Mouse (Mus musculus) neural tube, embryonic 10.5 days (tissue): ENCODE data around the gene Tmem104.

Experiments used
- DNase-seq: peaks from one replicate; pipeline ENCODE4 v3.0.0-alpha.2; 2017; ENCODE audit warnings: low spot score; ENCODE audit errors: extremely low spot score

Gene Tmem104

DNA sequence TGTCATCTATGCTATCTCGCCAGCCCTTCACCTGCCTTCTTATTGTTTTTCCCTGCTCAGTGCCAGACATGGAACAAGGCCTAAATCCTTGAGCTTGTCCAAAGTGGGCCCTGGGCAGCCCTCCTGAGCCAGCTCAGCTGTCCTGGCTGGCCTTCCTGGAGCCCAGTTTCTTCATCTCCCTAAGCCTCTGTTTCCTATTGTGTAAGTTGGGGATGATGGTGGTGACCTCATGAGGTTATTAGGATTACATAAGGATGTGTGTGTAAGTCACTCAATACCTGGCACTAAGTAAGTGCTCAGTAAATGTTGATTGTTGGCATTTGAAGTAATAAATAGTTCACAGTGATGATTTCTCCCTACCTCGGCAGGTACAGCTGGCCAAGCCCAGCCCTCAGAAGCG lies 20.5 kb upstream of the Tmem104 start:
- DNase-seq: no peak

DNA sequence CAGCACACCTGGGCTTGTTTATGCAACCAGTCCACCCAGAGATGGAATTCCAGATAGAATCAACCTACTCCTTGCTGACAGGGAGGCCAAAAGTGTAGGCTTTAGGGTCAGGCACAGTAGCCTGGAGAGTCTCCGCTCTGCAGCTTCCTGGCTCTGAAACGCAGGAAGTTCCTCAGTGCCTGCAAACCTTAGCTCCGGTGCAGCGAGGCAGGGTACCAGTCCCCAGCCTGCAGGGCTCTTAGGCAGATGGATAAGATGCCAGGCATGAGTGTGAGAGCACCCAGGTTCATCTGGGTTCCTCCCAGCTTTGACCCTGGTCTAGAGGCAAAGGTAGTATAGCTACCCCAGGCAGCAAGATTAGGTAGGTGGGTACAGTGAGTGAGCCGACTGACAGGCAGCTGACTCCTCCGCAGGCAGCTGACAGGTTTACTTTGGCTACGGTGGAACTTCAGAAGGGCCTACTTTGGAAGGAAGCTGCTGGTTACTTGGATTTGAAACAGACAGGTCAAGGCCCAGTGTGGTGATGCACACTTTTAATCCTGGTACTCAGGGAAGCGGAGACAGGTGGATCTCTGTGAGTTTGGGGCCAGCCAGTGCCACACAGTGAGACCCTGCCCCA lies 19.5 kb upstream of the Tmem104 start:
- no peak for DNase-seq

DNA sequence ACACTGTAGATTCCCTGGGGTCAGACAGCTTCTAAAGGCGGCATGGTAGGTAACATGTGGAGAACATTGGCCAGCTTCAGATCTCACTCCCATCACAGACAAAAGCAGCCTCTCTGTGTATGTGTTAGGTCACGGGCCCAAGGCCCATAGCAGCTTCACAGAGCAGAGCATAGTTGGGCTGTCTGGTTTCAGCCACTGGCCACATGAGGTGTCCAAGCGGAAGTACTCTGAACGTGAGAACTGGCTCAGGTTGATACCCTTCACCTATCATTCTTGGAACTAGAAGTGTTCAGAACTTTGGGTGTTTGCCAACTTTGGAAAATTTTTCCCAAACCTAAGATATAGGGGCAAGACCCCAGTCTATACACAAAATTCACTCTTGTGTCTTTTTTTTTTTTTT lies 17.9 kb upstream of the Tmem104 start:
- no peak for DNase-seq

- DNase-seq: no peak
Observed at GRCm38 (mm10) chr11:115171125-115171524, 16.2 kb upstream of the Tmem104 start.

DNA sequence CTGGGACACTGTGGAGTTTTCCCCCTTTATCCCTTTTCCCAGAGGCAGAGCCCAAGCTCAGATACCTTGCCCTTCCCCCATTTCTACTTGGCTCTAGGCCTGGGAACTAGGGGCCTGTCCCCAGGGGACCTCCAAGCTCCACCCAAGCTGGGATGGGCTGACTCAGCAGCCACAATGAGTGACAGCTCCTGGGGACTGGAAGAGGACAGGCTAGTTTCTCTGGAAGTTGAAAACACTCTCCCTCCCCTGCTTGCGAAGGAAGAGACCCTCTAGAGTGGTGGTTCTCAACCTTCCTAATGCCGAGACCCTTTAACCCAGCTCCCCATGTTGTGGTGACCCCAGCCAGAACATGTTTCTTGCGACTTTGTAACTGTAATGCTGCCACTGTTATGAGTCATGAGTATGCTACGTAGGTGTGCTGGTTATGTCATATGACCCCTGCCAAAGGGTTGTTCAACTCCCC lies 14.4 kb upstream of the Tmem104 start:
- DNase-seq: no peak

DNA sequence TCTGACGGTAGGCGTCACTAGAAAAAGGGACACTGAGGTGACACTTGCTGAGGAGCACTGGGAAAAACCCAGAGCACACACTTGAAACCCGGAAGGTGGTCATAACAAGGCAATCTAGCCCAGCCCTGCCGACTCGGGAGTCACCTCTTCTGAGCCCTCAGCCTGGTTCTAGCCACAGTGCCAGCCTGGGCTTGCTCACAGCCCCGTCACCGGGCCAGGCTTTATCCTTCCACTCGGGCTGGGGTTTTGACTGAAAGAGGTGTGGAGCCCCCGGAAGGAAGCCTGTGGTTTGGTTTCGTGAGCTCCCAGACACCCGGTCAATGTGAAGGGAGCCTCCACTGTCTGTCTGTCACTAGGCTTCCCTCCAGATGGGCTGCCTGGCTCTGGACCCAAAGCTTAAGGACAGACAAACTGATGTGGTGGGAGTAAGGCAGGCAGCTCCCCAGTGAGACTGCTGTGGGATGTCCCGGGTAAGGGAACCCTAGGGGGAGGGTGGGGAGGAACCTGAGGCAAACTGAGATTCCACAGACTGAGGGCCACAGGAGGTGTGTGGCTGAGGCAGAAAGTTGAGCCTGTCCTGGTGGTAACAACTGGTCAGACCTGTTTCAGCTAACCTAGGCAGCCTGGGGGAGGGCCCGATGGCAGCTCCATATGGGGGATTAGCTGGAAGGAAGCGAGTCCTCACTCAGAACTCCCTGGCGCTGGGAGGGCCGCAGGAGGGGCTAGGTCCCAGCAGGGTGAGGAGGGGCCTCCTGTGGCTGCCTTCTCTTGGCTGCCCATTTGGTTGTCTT lies 13.5 kb upstream of the Tmem104 start:
- DNase-seq: no peak

DNA sequence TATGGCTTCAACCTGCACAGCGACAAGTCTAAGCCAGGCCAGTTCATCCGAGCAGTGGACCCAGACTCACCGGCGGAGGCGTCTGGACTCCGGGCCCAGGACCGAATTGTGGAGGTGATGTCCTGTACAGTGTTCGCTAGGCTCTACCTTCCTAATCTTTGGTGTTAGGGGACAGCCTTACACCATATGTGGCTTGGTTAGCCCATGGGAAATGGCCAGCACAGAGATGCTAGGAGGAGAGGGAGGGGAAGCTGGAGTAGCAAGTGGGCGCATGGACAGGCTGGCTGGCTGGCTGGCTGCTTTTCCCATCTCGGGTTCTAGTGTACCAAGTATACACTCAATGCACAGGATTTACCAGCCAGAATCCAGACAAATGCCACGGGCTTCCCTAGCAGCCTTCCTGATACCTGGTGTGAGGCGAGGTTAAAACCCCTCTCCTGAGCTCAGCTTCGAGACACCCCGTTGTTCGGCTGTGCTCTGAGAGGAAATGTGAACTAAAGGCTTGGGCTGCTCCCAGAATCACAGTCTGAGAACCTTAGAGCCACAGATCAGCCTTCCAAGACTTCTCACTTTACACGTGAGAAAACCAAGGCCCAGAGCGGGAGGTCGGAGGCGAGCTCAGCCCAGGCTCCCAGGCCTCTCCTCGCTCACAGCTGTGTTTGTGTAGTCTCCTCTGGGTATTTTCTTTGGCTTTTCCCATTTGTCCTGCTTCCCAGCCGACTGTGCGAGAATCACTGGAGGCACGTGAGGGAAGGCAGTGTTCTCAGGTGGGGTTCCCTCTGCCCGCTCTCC lies 10.7 kb upstream of the Tmem104 start:
- DNase-seq: no peak

GRCm38 (mm10) chr11:115177559-115178195 lies 9.6 kb upstream of the Tmem104 start:
- DNase-seq: no peak

DNA sequence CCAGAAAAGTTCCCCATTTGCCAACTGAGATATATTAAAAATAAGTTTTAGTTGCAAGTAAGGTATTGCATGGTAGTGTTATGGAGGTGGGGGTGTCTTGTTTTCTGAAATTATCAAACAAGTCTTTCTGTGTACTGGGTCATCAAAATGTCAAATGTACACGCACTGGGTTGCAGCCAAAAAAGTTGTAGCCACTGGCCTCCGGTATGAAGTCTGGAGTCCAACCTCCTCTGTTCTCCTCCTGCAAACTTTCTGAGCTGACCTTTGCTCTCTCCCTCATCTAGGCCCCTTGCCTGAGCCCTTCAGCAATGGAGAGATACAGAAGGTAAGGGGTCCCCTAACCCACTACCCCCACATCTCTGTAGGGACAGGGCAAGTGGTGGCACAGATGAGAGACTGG lies 8.5 kb upstream of the Tmem104 start:
- no peak for DNase-seq

DNA sequence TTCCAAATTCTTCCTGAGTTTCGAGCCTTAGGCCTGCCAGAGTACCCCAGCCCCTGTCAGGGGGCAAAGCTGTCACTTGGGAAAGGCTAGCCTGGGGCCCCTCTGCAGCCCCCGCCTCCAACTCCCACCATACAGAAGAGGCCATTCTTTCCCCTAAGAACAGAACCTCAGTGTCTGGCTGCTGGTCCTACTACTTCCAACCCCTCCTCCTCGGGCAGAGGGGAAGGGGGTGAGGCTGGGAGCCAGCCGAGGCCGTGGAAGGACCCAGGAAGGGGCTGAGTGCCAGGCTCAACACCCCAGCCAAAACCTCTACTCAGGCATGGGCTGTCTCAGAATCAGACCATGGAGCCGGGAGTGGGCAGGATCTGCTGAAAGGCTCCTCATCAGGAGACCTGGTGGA lies 8.1 kb upstream of the Tmem104 start:
- DNase-seq: no peak

DNA sequence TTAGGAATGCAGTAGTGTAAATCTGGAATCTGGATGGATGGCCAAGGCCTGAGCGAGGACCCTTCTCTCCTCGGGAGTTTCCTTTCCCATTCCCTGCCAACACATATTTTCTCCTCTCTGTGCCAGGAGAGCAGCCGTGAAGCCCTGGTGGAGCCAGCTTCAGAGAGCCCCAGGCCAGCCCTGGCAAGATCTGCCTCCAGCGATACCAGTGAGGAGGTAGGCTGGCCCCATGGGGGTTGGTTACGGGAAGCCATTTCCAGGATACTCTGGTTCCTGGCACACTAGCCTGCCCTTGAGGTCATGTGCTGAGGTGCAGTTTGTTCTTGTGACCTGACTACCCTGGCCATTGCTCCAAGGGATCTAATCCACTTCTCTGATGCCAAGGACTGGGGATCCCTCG lies 7.4 kb upstream of the Tmem104 start:
- DNase-seq: no peak

DNA sequence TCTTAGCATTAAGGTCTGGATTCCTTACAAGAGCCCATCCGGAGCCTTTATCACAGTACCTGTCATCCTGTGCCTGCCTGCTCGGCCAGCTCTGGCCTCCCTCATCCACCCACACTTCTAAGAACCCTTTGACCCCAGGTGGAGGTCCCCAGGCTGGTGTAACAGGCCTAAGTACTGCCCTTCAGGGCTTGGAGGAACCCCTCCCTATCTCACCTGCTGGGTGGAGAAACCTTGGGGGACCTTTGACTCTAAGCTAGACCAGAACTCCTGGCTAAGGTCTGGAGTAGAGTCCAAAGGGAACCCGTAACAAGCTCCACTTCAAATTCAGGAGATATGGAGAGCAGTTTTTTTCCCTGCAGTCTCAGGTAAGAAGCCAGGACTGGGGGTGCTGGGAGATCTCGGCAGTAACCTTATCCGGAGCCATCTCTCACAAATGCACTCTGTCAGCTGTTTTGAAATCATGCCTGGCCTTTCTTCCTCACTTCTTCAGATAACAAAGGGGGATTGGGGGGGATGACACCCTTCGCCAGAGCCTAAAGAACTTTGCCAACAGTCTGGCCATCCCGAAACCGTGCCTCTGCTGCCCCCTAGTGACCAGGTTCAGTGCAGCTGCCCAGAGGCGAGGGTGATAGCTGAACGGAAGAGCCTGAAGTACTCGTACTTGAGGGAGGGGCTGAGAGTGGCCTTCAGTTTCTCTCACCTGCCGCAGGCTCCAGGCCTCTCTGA lies 5.2 kb upstream of the Tmem104 start:
- DNase-seq: peak; percentile 89

DNA sequence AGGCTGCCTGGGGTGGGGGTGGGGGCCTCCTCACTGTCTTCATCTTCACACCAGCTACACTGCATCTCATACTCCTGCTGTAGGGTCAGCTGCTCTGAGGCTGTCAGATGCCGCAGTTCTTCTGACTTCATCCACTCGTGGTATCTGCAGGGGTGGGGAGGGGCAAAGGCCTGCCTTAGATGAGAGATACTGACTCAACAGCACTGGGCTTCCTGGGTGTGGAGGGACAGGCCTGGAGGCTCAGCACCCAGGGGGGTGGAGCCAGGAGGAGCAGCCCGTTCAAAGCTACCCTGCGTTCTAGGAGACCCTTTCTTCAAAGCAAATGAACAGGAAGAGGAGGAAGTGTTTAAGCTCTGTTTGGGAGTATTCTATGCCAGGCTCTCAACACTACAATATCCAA lies 2.3 kb upstream of the Tmem104 start:
- DNase-seq: no peak

- no peak for DNase-seq
Observed at GRCm38 (mm10) chr11:115187693-115188092, 406 bp downstream of the Tmem104 start, which contains the start of gene Nat9. Nat9 (minus strand) TSS chr11:115187859.

- no peak for DNase-seq
Observed at GRCm38 (mm10) chr11:115188539-115189231, 1.4 kb downstream of the Tmem104 start.

GRCm38 (mm10) chr11:115189304-115189703 lies 2.0 kb downstream of the Tmem104 start:
- no peak for DNase-seq

DNA sequence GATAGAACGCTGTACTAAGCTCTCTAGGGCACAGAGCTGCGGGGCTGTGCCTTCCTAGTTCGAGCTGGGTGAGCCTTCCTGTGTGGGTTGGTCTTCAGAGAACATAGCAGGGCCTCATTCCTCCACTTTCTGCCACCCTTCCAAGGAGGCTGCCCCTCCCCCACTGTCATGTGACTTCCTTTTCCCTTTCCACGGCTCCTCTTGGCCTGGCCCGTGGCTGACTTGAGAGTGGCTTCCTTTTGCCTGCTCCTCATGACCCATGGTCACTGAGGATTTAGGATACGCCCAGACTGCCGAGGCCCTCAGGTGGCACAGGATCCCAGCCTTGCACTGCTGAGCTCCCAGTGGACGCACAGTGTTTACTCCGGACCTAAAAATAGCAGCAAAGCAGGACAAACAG lies 4.9 kb downstream of the Tmem104 start:
- DNase-seq: no peak

DNA sequence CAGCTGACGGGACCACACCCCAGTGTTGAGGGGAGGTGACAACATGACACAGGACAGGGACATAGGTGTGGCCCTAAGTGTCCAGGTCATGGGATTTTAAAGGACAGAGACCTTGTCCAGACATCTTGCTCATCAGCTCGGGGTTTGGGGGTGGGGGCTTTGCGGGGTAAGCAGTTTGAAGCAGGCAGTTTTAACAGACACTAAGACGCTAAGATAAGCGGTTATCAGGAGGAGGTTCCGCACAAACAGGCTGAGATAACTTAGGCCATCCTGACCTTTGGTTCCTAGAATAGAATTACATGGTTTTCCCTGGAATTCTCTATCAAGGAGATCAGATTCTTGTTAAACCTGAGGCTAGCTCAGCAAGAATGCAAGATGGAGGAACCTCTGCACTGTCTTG lies 7.4 kb downstream of the Tmem104 start:
- DNase-seq: no peak

DNA sequence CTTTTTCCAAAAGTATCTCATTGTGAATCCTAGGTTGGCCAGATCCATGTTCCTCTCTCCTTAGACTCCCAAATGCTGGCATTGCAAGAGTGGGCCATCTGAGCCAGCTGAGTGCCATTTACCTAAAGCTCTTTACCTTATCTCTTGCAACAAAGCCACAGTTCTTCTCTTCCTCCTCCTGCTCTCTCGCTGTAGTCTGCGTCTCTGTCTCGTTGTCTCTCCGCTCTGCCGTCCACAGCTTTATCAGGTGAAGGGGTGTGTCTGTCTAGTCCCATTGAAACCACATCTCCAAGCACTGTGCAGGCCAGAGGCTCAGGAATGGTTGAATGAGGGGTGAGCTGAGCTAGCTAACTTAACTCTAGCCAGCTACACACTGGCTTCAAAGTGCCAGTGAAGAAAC lies 8.6 kb downstream of the Tmem104 start:
- no peak for DNase-seq

GRCm38 (mm10) chr11:115197558-115197957 lies 10.3 kb downstream of the Tmem104 start:
- no peak for DNase-seq
